Mouse (Mus musculus) neural tube, embryonic 14.5 days (tissue): ENCODE measurements around the gene Coro7. TPM values are rescaled to one million over a fixed set of nuclear protein-coding genes. Genes with fewer than 3 reads are reported as not detected.
A peak's percentile ranks its signal among the peaks of the same experiment; 100 is the strongest.

Experiments
- ATAC-seq: fragments of 200-750 bp; cut with Nextera tagmentation; 2 replicates; pipeline ENCODE4 v1.8.0; 2017; ENCODE audit warnings: low read depth, mild to moderate bottlenecking, moderate TSS enrichment, moderate library complexity
- H3K27ac ChIP-seq: fragments of 300-500 bp; sonication (generic); 2 replicates; pipeline ENCODE4 v1.5.1; 2014; ENCODE audit warnings: low read depth, mild to moderate bottlenecking, control low read depth, low read length, moderate library complexity, mixed read lengths
- H3K27me3 ChIP-seq: fragments of 300-500 bp; sonication (generic); 2 replicates; pipeline ENCODE4 v1.6.1; 2014; ENCODE audit warnings: low read length; ENCODE audit not compliant: control insufficient read depth, insufficient read depth
- H3K36me3 ChIP-seq: fragments of 300-500 bp; sonication (generic); 2 replicates; pipeline ENCODE4 v1.6.1; 2014; ENCODE audit warnings: low read length, mixed read lengths; ENCODE audit not compliant: control insufficient read depth, insufficient read depth
- H3K4me1 ChIP-seq: fragments of 300-500 bp; sonication (generic); 2 replicates; pipeline ENCODE4 v1.6.1; 2014; ENCODE audit warnings: low read length; ENCODE audit not compliant: control insufficient read depth, insufficient read depth
- H3K4me2 ChIP-seq: fragments of 300-500 bp; sonication (generic); 2 replicates; pipeline ENCODE4 v1.6.1; 2014; ENCODE audit warnings: mild to moderate bottlenecking, low read depth, low read length, control low read depth
- H3K4me3 ChIP-seq: fragments of 300-500 bp; sonication (generic); 2 replicates; pipeline ENCODE4 v1.5.1; 2014; ENCODE audit warnings: low read depth, low read length, control low read depth, mixed read lengths
- H3K9ac ChIP-seq: fragments of 300-500 bp; sonication (generic); replicated peaks from 2 replicates; pipeline ENCODE4 v1.6.1; 2014; ENCODE audit warnings: low read depth, mild to moderate bottlenecking, control low read depth, low read length, mixed read lengths
- H3K9me3 ChIP-seq: fragments of 300-500 bp; sonication (generic); 2 replicates; pipeline ENCODE4 v1.6.1; 2016; ENCODE audit warnings: low read length; ENCODE audit not compliant: control insufficient read depth
- WGBS: fragments of 180-500 bp; shearing (Covaris S2); extraction: QIAGEN DNeasy Blood & Tissue Kit; methylation state at CpG from one replicate; pipeline ENCODE4 v1.1.7; 2014; 5-methylcytosine and 5-hydroxymethylcytosine counted together
- polyA plus RNA-seq: library from polyadenylated mRNA; unstranded; fragments of >200 nt; fragmentation: Nextera tagmentation; extraction: Ambion mirVana; gene quantifications from 2 replicates; pipeline ENCODE4 v1.2.1, GENCODE M21; 2014

Coro7 gene
- polyA plus RNA-seq, 1 experiment from 2014 or later: 28.6 TPM

DNA sequence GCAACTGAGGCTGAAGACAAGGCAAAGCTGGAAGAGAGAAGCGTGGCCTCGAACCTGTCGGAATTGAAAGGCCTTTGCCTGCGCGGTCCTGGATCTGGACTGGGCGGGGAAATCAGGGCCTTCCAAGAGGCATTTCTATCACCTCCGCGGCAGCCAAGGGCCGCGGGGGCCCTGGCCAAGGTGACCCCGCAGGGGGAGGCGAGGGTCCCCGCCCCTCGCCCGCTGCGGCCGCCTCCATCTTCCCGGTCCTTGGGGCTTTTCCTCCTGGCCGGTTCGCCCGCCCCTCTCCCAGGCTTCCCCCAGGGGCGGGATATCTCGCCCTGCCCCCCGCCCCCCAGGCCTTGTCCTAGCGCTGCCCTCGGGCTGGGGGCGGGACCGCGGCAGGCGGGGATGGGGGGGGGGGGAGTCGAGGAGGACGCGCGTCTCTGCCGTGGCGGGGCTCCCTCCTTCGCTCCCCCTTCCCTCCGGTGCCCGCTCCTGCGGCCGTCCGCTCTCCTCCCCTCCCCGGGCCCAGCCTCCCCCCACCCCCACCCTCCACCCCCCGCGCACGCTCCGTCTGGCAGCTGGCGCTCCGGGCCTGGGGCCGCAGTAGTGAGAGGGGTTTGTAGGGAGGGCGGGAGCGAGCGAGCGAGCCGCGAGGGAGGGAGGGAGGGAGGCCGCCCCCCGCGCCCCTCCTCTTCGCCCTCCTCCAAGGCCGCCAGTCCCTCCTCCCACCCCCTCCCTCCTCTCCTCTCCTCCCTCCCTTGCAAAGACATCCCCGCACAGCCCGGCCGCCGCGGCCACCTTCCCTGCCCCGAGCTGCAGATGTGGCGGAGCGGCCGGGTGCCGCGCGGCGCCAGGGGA, 85.4 kb downstream of the Coro7 start, which contains the start of gene Glis2:
Glis2 (plus strand) TSS at position 743 of the 843 bp plus-strand sequence.
- no peaks in the 10 kb centered on the region for H3K9me3 ChIP-seq

GRCm38 (mm10) chr16:4592909-4593875, 86.4 kb downstream of the Coro7 start:
- Histone ChIP-seq H3K4me3 (peak overlapping the region; percentile 78), H3K36me3 (no peaks in the 10 kb centered on the region), H3K4me2 (peak overlapping the region; percentile 92), H3K4me1 (peaks cover 38% of the 10 kb centered on the region), H3K9me3 (no peaks in the 10 kb centered on the region), H3K27me3 (no peaks in the 10 kb centered on the region), H3K27ac (peak overlapping the region; percentile 94), H3K9ac (peak overlapping the region; percentile 96)
- ATAC-seq: no peak
- WGBS: 12% methylated on average over 32 of the region's 32 CpGs

More for the DNA sequence above, 85.4 kb downstream of the Coro7 start, which contains the start of gene Glis2:
- H3K4me1 ChIP-seq: peaks cover 48% of the 10 kb centered on the region
- H3K36me3 ChIP-seq: no peaks in the 10 kb centered on the region
- H3K9ac ChIP-seq: peak within 1 kb of the TSS; percentile 96
- H3K4me3 ChIP-seq: peak within 1 kb of the TSS; percentile 78
- H3K27me3 ChIP-seq: no peaks in the 10 kb centered on the region
- peak; percentile 85 for ATAC-seq
- H3K4me2 ChIP-seq: peak within 1 kb of the TSS; percentile 92
- peak within 1 kb of the TSS; percentile 94 for H3K27ac ChIP-seq
- WGBS: 2% methylated on average over 20 of the region's 74 CpGs

- Histone ChIP-seq H3K4me2 (no peak overlapping the region), H3K9me3 (no peaks in the 10 kb centered on the region), H3K27me3 (no peaks in the 10 kb centered on the region), H3K4me3 (no peak overlapping the region), H3K9ac (no peak overlapping the region), H3K27ac (no peak overlapping the region), H3K36me3 (no peaks in the 10 kb centered on the region), H3K4me1 (peaks cover 13% of the 10 kb centered on the region)
- WGBS: 95% methylated on average over 9 of the region's 9 CpGs
- ATAC-seq: no peak
Observed at GRCm38 (mm10) chr16:4590236-4590635, 89.3 kb downstream of the Coro7 start.

DNA sequence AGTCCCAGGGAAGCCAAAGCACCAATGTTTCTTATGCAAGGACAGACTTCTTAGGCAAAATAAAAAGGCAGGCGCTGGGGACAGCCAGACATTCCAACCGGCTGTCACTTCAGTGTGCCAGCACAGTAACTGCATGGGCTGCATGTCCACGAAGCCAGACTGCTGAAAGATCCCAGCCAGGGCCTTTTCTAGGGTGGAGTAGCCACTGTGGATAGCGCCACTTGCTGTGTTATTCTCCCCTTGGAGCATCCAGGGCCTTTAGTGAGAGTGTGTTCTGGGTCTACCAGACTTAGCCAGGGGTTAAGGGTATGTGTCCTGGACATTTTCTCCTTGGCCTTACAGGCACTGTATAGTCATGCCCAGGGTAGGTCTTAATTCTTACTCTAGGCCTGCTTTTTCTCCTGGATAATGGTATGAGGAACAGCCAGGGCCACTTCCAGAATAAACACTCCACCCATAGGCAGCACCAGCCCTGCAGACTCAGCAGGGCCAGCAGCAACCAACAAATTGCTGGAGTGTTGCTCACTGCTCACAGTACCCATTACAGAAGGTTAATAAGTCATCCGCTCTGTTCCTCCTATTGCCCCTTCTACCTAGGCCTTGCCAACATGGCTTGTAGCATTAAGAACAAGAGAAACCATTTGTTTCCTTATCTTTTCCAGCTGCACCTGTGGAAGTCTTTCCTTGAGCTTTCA, 91.9 kb downstream of the Coro7 start:
- Histone ChIP-seq H3K4me1 (peaks cover 10% of the 10 kb centered on the region), H3K27me3 (no peaks in the 10 kb centered on the region), H3K27ac (peak overlapping the region; percentile 69), H3K4me3 (no peak overlapping the region), H3K4me2 (no peak overlapping the region; the same call in 1 of the 2 replicates), H3K9ac (no peak overlapping the region), H3K9me3 (no peaks in the 10 kb centered on the region), H3K36me3 (no peaks in the 10 kb centered on the region)
- WGBS: 51% methylated on average over 5 of the region's 5 CpGs
- ATAC-seq: no peak

- Histone ChIP-seq H3K4me3 (peak overlapping the region; percentile 44), H3K4me2 (peak overlapping the region; percentile 59), H3K36me3 (no peaks in the 10 kb centered on the region), H3K4me1 (peaks cover 5% of the 10 kb centered on the region), H3K9me3 (no peaks in the 10 kb centered on the region), H3K27me3 (no peaks in the 10 kb centered on the region), H3K9ac (peak overlapping the region; percentile 51), H3K27ac (peak overlapping the region; percentile 69)
- ATAC-seq: peak; percentile 97
- WGBS: under 1% methylated on average over 40 of the region's 43 CpGs
Observed at GRCm38 (mm10) chr16:4586531-4587123, 93.0 kb downstream of the Coro7 start.

GRCm38 (mm10) chr16:4585642-4586530, 93.7 kb downstream of the Coro7 start:
- H3K36me3 ChIP-seq: no peaks in the 10 kb centered on the region
- 10% methylated on average over 14 of the region's 14 CpGs for WGBS
- H3K27ac ChIP-seq: peak overlapping the region; percentile 69
- H3K27me3 ChIP-seq: no peaks in the 10 kb centered on the region
- ATAC-seq: peak; percentile 33
- peaks cover 5% of the 10 kb centered on the region for H3K4me1 ChIP-seq
- H3K9me3 ChIP-seq: no peaks in the 10 kb centered on the region
- H3K4me2 ChIP-seq: peak overlapping the region; percentile 59
- peak overlapping the region; percentile 51 for H3K9ac ChIP-seq
- H3K4me3 ChIP-seq: peak overlapping the region; percentile 44

- ATAC-seq: no peak
Observed at GRCm38 (mm10) chr16:4584438-4584837, 95.1 kb downstream of the Coro7 start.

More at GRCm38 (mm10) chr16:4584438-4584837, 95.1 kb downstream of the Coro7 start:
- Histone ChIP-seq H3K27me3 (no peaks in the 10 kb centered on the region), H3K36me3 (no peaks in the 10 kb centered on the region), H3K4me3 (no peak overlapping the region), H3K4me1 (peaks cover 5% of the 10 kb centered on the region), H3K9ac (no peak overlapping the region), H3K9me3 (no peaks in the 10 kb centered on the region), H3K4me2 (no peak overlapping the region), H3K27ac (no peak overlapping the region)
- 79% methylated on average over 5 of the region's 5 CpGs for WGBS
